Mouse (Mus musculus) kidney, adult 2 months (tissue): ENCODE data around the gene Stard3.

Experiments used
- CTCF ChIP-seq: fragments of 200-500 bp; conservative IDR thresholded peaks from 2 replicates; pipeline ENCODE4 v1.5.1; 2011; ENCODE audit warnings: low read depth, mild to moderate bottlenecking, control low read depth, low read length, moderate library complexity, mixed read lengths; ENCODE audit not compliant: insufficient read depth, insufficient read length
- POLR2A ChIP-seq: fragments of 200-500 bp; IDR thresholded peaks from one replicate; pipeline ENCODE4 v1.6.1; 2011; ENCODE audit warnings: low read depth, low read length, control low read depth

- no peak for TF ChIP-seq POLR2A
- no peak for TF ChIP-seq CTCF
Measured at GRCm38 (mm10) chr11:98335250-98335649, 22.9 kb upstream of the Stard3 start.
